Mouse (Mus musculus) testis, adult 10 weeks (tissue): ENCODE results near the gene Dctn1. TPM values are rescaled to one million over a fixed set of nuclear protein-coding genes. Genes with fewer than 3 reads are reported as not detected.

Experiments
- polyA plus RNA-seq: library from polyadenylated mRNA; stranded (reverse); fragments of 350-450 nt; fragmentation: Illumina TruSeq; extraction: RNeasy Lipid Tissue Mini Kit (QIAGEN cat#74804); gene quantifications from one replicate; pipeline ENCODE4 v1.2.3, GENCODE M21; 2014; ENCODE audit warnings: low read depth, low replicate concordance

Gene Dctn1
- 11.3 TPM for polyA plus RNA-seq

DNA sequence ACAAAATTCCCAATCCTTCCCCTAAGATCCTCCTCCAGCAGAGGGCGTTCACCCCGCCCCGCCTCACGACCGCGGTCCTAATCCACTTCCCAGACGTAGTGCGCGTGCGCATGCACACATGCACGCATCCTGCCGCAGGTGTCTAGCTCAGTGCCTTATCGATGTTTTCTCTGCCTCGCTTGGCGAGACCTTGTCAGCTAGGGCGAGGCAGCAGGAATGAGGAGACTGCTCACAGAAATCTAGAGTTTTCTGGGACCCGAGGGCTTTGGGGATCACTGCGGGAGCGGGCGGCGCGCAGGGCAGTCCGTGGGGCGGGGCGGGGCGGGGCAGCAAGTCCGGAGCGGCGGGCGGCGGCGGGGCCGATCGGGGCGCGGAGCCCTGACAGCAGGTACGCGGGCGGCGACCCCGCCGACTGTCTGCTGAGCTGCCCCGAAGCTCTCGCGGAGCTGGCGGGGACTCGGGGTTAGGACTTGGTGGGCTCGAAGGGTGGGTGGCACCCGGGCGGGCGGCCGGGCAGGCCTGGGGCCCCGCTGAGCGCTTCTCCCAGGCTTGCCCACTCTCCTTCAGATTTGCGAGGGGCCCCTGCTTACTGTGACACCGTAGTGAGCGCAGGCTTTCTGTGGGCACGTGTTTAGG is at the start of gene Dctn1:
Dctn1 (plus strand) TSS at position 314 of the 636 bp plus-strand sequence.

DNA sequence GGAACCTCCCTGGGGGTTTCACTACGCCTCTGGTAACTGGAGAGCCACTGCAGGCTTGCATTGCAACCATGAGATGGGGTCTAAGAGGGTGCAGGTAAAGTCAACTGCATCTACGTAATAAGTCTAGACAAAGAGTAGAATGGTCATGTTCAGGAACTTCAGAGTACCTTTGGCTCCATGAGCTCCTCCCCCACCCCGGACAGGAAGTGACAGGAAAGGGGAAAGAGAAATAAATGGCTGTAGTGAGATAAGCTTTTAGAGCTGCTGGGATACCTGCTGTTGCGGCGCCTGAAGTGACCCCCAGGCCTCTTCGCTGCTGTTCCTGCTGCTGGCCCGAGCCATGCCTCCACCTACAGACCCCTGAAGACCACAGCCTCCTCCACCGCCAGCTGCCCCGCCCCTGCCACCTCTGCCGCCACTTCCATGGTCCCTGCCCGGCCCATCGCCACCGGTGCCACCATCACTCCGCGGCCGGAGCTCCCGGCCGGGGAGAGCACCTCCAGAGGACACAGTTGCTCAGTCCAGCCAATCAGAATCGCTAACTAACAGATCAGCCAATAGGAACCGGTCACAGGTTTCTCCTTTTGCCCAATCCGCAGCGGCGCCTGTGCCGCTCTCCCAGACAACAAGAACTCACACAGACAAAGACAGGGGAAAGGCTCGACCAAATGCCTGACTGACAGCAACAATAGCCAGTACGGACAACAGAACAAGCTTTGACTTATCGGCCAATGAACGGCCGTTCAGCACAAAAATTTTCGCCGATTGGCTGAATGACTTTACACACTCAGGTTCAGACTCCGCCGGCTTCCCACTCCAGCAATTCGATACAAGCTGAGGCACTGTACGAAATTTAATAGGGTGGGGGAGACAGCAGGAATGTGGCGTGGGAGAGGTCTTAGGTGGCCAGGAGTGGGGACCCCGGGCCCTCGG is 44.5 kb upstream of the Dctn1 start, which contains the start of gene Wbp1:
Wbp1 (minus strand) TSS at position 630 of the 933 bp plus-strand sequence.

DNA sequence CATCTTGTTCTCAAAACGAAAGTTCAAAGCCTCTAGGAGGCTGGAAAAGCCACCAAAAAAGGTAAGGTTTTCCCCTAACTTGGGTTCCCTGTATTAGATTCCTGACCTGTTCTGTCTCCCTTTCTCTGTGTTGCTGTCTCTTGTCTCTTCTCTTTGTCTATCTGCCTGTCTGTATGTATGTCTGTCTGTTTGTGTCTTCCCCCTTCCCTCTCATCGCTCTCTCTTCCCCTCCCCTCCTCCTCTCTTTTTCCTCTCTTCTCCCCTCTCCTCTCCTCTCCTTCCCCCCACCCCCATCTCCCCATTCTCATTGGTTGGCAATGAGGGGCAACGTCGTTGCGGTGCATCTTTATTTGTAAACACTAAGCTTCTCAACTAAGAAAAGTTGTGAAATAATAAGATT is 40.4 kb upstream of the Dctn1 start, which contains the start of gene Ino80b:
Ino80b (minus strand) TSS at position 101 of the 400 bp plus-strand sequence.

GRCm38 (mm10) chr6:83134951-83135513 is 30.7 kb upstream of the Dctn1 start, which contains the start of gene Rtkn:
TSS of gene Rtkn (plus strand) at chr6:83135463.

DNA sequence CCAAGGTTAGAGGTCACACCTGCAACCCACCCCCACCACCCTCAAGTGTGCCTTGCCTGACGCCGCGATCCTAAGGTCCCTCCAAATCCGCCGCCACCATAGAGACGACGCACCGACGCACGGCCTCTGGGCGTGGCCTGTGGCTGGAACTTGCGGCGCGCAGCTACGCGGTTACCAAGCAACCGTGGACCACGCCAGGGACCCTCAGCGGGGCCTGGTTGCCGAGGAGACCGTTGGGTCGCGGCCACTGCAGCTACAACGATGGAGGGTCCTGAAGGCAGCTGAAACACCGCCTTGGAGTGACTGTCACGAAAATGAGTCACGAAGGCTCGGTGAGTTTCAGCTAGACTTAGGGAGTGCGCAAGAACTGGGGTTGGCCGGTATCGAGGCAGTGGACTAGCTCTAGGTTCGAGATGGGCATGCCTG is 9.4 kb upstream of the Dctn1 start, which contains the start of the genes Wdr54 and 1700003E16Rik:
Wdr54 (minus strand) TSS at position 139 of the 426 bp plus-strand sequence.
1700003E16Rik (plus strand) TSS at position 146 of the 426 bp plus-strand sequence.

GRCm38 (mm10) chr6:83219814-83220213 is 54.1 kb downstream of the Dctn1 start, which contains the start of gene Slc4a5:
TSS of gene Slc4a5 (plus strand) at chr6:83219828.

Other genes starting within 250 kb of the Dctn1 start
- gene Sema4f, start 226.2 kb upstream of the Dctn1 start, polyA plus RNA-seq, result 0.15 TPM
- 28.5 TPM for gene M1ap, start 219.0 kb upstream of the Dctn1 start, polyA plus RNA-seq
- not detected for gene Dok1, start 132.4 kb upstream of the Dctn1 start, polyA plus RNA-seq
- gene Loxl3, start 131.7 kb upstream of the Dctn1 start, polyA plus RNA-seq, result 0.42 TPM
- gene Aup1, start 111.4 kb upstream of the Dctn1 start, polyA plus RNA-seq, result 6.2 TPM
- gene Htra2, start 110.6 kb upstream of the Dctn1 start, polyA plus RNA-seq, result 2.4 TPM
- 0.08 TPM for gene Dqx1, start 108.1 kb upstream of the Dctn1 start, polyA plus RNA-seq
- gene Tlx2, start 95.6 kb upstream of the Dctn1 start, polyA plus RNA-seq, result not detected
- 13.1 TPM for gene Pcgf1, start 88.1 kb upstream of the Dctn1 start, polyA plus RNA-seq
- gene Lbx2, start 79.6 kb upstream of the Dctn1 start, polyA plus RNA-seq, result not detected
- not detected for gene Ccdc142, start 64.3 kb upstream of the Dctn1 start, polyA plus RNA-seq
- 2.6 TPM for gene Gm42688, start 64.3 kb upstream of the Dctn1 start, polyA plus RNA-seq
- 46.1 TPM for gene Mrpl53, start 56.9 kb upstream of the Dctn1 start, polyA plus RNA-seq
- gene Mogs, start 50.4 kb upstream of the Dctn1 start, polyA plus RNA-seq, result 0.87 TPM
- 3.4 TPM for gene Wbp1, start 44.4 kb upstream of the Dctn1 start, polyA plus RNA-seq
- gene Ino80b, start 40.5 kb upstream of the Dctn1 start, polyA plus RNA-seq, result 1.1 TPM
- 0.28 TPM for gene Rtkn, start 30.5 kb upstream of the Dctn1 start, polyA plus RNA-seq
- 1.5 TPM for gene Wdr54, start 9.5 kb upstream of the Dctn1 start, polyA plus RNA-seq
- 2.4 TPM for gene 1700003E16Rik, start 9.5 kb upstream of the Dctn1 start, polyA plus RNA-seq
- 0.66 TPM for gene Slc4a5, start 53.9 kb downstream of the Dctn1 start, polyA plus RNA-seq
- 13.1 TPM for gene Mthfd2, start 160.0 kb downstream of the Dctn1 start, polyA plus RNA-seq
- gene Mob1a, start 160.1 kb downstream of the Dctn1 start, polyA plus RNA-seq, result 55.4 TPM
- gene Bola3, start 183.2 kb downstream of the Dctn1 start, polyA plus RNA-seq, result 85.7 TPM